Mouse (Mus musculus) hindbrain, embryonic 10.5 days (tissue): Measurements from ENCODE around the gene Rap2c. TPM values are rescaled to one million over a fixed set of nuclear protein-coding genes. Genes with fewer than 3 reads are reported as not detected.

Experiments
- DNase-seq: peaks from one replicate; pipeline ENCODE4 v3.0.0-alpha.2; 2017; ENCODE audit warnings: low spot score
- H3K27ac ChIP-seq: fragments of 300-500 bp; sonication (generic); 2 replicates; pipeline ENCODE4 v1.5.1; 2016; ENCODE audit warnings: mild to moderate bottlenecking, moderate library complexity
- H3K27me3 ChIP-seq: fragments of 300-500 bp; sonication (generic); 2 replicates; pipeline ENCODE4 v1.6.1; 2016; ENCODE audit warnings: mild to moderate bottlenecking; ENCODE audit not compliant: poor library complexity, insufficient read depth, severe bottlenecking
- H3K36me3 ChIP-seq: fragments of 300-500 bp; sonication (generic); 2 replicates; pipeline ENCODE4 v1.6.1; 2016; ENCODE audit warnings: mild to moderate bottlenecking, moderate library complexity
- H3K4me1 ChIP-seq: fragments of 300-500 bp; sonication (generic); replicated peaks from 2 replicates; pipeline ENCODE4 v1.6.1; 2016; ENCODE audit warnings: mild to moderate bottlenecking
- H3K4me3 ChIP-seq: fragments of 300-500 bp; sonication (generic); 2 replicates; pipeline ENCODE4 v1.5.1; 2016; ENCODE audit warnings: mild to moderate bottlenecking, moderate library complexity
- H3K9me3 ChIP-seq: fragments of 300-500 bp; sonication (generic); 2 replicates; pipeline ENCODE4 v1.6.1; 2016; ENCODE audit warnings: mild to moderate bottlenecking, moderate library complexity
- WGBS: fragments of 180-500 bp; shearing (Covaris S2); methylation state at CpG from one replicate; pipeline ENCODE4 v1.1.7; 2016; 5-methylcytosine and 5-hydroxymethylcytosine counted together
- polyA plus RNA-seq: library from polyadenylated mRNA; unstranded; fragments of >200 nt; fragmentation: Nextera tagmentation; extraction: Ambion mirVana; gene quantifications from 2 replicates; pipeline ENCODE4 v1.2.1, GENCODE M21; 2016

The Rap2c gene
- 17.2 and 20.2 TPM in 2 replicates for polyA plus RNA-seq

DNA sequence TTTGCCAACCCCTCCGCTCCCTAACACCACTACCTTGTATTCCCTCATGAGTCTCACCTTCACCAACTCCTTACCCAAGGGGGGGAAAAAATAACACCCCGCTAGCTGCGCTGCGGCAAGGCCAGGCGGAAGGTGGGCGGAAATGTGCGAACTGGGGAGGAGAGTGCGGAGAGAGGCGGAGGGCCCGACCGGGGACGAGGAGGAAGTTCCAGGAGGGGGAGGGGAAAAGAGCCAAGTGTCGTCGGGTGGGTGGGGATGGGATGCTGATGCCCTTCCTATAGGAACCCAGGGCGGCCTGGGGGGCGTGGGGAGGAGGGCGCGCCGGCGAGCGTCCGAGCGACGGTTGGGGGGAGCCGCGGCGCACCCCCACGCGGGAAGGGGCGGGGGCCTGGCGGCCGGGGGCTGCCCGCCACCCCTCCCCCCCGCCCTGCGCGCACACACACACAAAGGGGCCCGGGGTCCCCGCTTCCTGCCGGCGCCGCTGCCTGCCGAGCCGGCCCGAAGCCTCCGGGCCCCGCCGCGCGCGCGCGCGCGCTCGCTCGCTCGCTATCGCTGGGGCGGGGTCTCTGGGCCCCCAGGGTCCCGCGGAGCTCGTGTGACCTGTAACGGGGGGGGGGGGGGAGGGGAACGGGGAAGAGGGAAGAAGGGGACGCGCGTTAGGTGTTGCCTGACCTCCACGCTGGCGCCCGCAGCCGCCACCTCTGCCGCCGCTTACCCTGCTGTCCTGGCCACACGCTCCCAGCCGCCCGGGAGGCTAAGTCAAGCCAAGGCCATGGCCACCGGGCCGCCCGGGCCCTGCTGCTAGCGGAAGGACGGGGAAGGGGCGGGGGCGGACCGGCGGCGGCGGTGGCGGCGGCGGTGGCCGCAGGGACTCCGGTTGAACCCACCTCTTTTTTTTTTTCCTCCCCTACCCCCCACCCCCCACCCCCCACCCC is at the start of gene Rap2c:
Gene Rap2c, minus strand, starts transcription at position 168 of the 935 bp plus-strand sequence.
- Histone ChIP-seq H3K4me1 (peaks cover 3% of the 10 kb centered on the region; the same call in 1 of the 2 replicates), H3K4me3 (peak within 1 kb of the TSS; percentile 61), H3K9me3 (no peaks in the 10 kb centered on the region), H3K27ac (peak within 1 kb of the TSS; percentile 95), H3K36me3 (peaks cover 10% of the 10 kb centered on the region; the same call in 1 of the 2 replicates), H3K27me3 (no peaks in the 10 kb centered on the region)
- WGBS, result 18% methylated on average over 60 of the region's 92 CpGs
- peak; percentile 71 for DNase-seq

DNA sequence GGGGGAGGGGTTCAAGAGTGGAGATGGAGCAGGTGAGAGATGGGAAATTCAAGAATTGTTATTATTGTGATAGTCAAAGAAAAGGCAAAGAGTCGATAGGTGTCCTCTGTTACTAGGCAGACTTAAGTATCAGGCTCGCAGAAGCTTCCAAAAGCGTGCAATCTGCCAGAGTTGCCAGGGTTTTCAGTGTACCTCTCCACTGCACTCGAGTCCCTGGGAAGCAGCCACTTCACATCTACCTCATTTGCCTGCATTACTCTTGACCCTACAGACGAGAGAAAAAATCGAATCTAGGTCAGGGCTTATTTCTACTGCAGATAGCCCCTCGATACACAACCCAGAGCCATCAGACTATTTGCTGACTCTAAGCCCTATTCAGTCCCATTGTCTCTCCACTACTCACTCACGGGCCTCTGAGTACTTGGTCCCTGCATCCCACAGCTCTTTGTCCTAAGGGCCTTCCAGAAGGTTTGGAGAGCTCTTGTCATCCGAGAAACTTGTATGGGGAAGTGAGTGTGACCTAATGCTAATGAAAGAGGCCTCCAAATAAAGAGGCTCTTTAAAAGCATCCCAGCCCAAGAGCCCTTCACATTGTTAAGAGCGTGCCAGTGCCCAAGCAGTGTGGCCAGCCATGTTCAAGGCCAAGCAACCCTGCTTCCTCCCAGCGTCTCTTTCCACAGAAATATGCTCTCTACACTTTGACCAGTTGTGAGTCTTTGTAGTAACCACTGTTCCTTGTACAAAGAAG is 48.9 kb upstream of the Rap2c start:
- H3K4me1 ChIP-seq, result no peaks in the 10 kb centered on the region
- DNase-seq, result no peak
- H3K36me3 ChIP-seq, result no peaks in the 10 kb centered on the region
- no peaks in the 10 kb centered on the region for H3K9me3 ChIP-seq
- H3K27ac ChIP-seq, result no peak overlapping the region
- no peak overlapping the region for H3K4me3 ChIP-seq
- no peaks in the 10 kb centered on the region for H3K27me3 ChIP-seq
- 77% methylated on average over 11 of the region's 11 CpGs for WGBS

- WGBS, result 17% methylated on average over 6 of the region's 6 CpGs
- no peaks in the 10 kb centered on the region for H3K36me3 ChIP-seq
- no peak overlapping the region for H3K27ac ChIP-seq
- H3K4me1 ChIP-seq, result no peaks in the 10 kb centered on the region
- 0 out of 2 replicates have a peak, but pooled peaks cover 4% of the 10 kb centered on the region for H3K27me3 ChIP-seq
- peak; percentile 30 for DNase-seq
- no peak overlapping the region for H3K4me3 ChIP-seq
- H3K9me3 ChIP-seq, result no peaks in the 10 kb centered on the region
Observed at GRCm38 (mm10) chrX:51065773-51066172, 48.0 kb upstream of the Rap2c start.

- H3K27me3 ChIP-seq, result 0 out of 2 replicates have a peak, but pooled peaks cover 4% of the 10 kb centered on the region
- H3K27ac ChIP-seq, result no peak overlapping the region
- H3K9me3 ChIP-seq, result no peaks in the 10 kb centered on the region
- no peaks in the 10 kb centered on the region for H3K36me3 ChIP-seq
- no peak for DNase-seq
- H3K4me3 ChIP-seq, result no peak overlapping the region
- WGBS, result 66% methylated on average over 6 of the region's 6 CpGs
- H3K4me1 ChIP-seq, result no peaks in the 10 kb centered on the region
Observed at GRCm38 (mm10) chrX:51065158-51065664, 47.4 kb upstream of the Rap2c start.

- Histone ChIP-seq H3K27me3 (0 out of 2 replicates have a peak, but pooled peaks cover 4% of the 10 kb centered on the region), H3K36me3 (no peaks in the 10 kb centered on the region)
- no peak for DNase-seq
Observed at GRCm38 (mm10) chrX:51060220-51060619, 42.4 kb upstream of the Rap2c start.

DNA sequence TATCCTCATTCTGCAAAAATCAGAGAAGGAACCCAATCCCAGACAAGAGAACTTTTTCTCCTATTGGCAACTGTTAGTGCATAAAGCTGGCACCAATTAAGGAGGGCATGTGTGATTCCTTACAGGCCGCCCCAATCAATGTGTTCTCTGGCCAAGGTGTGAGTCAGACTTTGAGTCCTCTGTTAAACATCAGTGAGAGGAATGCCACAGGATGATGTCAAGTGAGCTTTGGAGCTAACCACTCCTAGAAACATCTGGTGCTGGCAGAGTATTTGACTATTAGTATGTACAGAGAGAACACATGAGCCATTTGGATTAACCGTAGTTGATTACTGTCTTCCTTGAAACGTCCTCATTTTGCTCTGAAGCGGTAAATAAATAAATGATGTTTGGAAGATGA is 40.9 kb upstream of the Rap2c start:
- Histone ChIP-seq H3K36me3 (no peaks in the 10 kb centered on the region), H3K9me3 (no peaks in the 10 kb centered on the region), H3K4me1 (no peaks in the 10 kb centered on the region), H3K4me3 (no peak overlapping the region), H3K27ac (no peak overlapping the region), H3K27me3 (0 out of 2 replicates have a peak, but pooled peaks cover 4% of the 10 kb centered on the region)
- no peak for DNase-seq
- 82% methylated on average over 4 of the region's 4 CpGs for WGBS

More at GRCm38 (mm10) chrX:51060220-51060619, 42.4 kb upstream of the Rap2c start:
- Histone ChIP-seq H3K9me3 (no peaks in the 10 kb centered on the region), H3K4me3 (no peak overlapping the region), H3K4me1 (no peaks in the 10 kb centered on the region), H3K27ac (no peak overlapping the region)
- 72% methylated on average over 4 of the region's 4 CpGs for WGBS

- Histone ChIP-seq H3K9me3 (no peaks in the 10 kb centered on the region), H3K27me3 (0 out of 2 replicates have a peak, but pooled peaks cover 4% of the 10 kb centered on the region), H3K4me3 (no peak overlapping the region), H3K36me3 (no peaks in the 10 kb centered on the region), H3K4me1 (no peaks in the 10 kb centered on the region), H3K27ac (no peak overlapping the region)
- 86% methylated on average over 5 of the region's 5 CpGs for WGBS
- no peak for DNase-seq
Observed at GRCm38 (mm10) chrX:51058317-51058716, 40.5 kb upstream of the Rap2c start.

GRCm38 (mm10) chrX:51051680-51052461 is 34.1 kb upstream of the Rap2c start:
- Histone ChIP-seq H3K36me3 (no peaks in the 10 kb centered on the region), H3K27me3 (no peaks in the 10 kb centered on the region), H3K4me3 (no peak overlapping the region), H3K27ac (no peak overlapping the region), H3K9me3 (no peaks in the 10 kb centered on the region), H3K4me1 (no peaks in the 10 kb centered on the region)
- 76% methylated on average over 3 of the region's 3 CpGs for WGBS
- no peak for DNase-seq

GRCm38 (mm10) chrX:51035678-51036209 is 17.9 kb upstream of the Rap2c start:
- Histone ChIP-seq H3K9me3 (no peaks in the 10 kb centered on the region), H3K4me1 (0 out of 2 replicates have a peak, but pooled peaks cover 9% of the 10 kb centered on the region), H3K36me3 (no peaks in the 10 kb centered on the region), H3K27me3 (peaks cover 21% of the 10 kb centered on the region), H3K27ac (peak overlapping the region; percentile 50), H3K4me3 (peak overlapping the region; percentile 2; the same call in 1 of the 2 replicates)
- DNase-seq, result peak; percentile 24
- 20% methylated on average over 7 of the region's 7 CpGs for WGBS

GRCm38 (mm10) chrX:51019884-51020283 is 2.1 kb upstream of the Rap2c start:
- Histone ChIP-seq H3K4me1 (peaks cover 3% of the 10 kb centered on the region; the same call in 1 of the 2 replicates), H3K27ac (no peak overlapping the region), H3K9me3 (no peaks in the 10 kb centered on the region), H3K27me3 (0 out of 2 replicates have a peak, but pooled peaks cover 2% of the 10 kb centered on the region), H3K36me3 (no peaks in the 10 kb centered on the region; the same call in 1 of the 2 replicates), H3K4me3 (no peak overlapping the region)
- WGBS, result 37% methylated on average over 2 of the region's 2 CpGs
- peak; percentile 38 for DNase-seq

- Histone ChIP-seq H3K36me3 (peaks cover 4% of the 10 kb centered on the region; the same call in 1 of the 2 replicates), H3K27me3 (no peaks in the 10 kb centered on the region), H3K9me3 (no peaks in the 10 kb centered on the region), H3K4me1 (peaks cover 3% of the 10 kb centered on the region; the same call in 1 of the 2 replicates), H3K27ac (peak overlapping the region; percentile 95), H3K4me3 (peak overlapping the region; percentile 61)
- DNase-seq, result peak; percentile 68
- whole genome bisulfite sequencing, result 23% methylated on average over 32 of the region's 32 CpGs
Observed at GRCm38 (mm10) chrX:51018786-51019179, 965 bp upstream of the Rap2c start.
